Mouse (Mus musculus) central nervous system, embryonic 11.5 days (tissue): ENCODE measurements around the gene Birc5. TPM values are rescaled to one million over a fixed set of nuclear protein-coding genes. Genes with fewer than 3 reads are reported as not detected.

Experiments
- polyA plus RNA-seq: library from polyadenylated mRNA; depleted of rRNA; stranded (reverse); fragments of >200 nt; gene quantifications from 2 replicates; pipeline ENCODE4 v1.2.3, GENCODE M21; 2012; rRNA removed

The Birc5 gene
- 160 and 231 TPM in 2 replicates for polyA plus RNA-seq

GRCm38 (mm10) chr11:117848985-117849671 is at the start of gene Birc5:
TSS of gene Birc5 (plus strand) at chr11:117849251.

DNA sequence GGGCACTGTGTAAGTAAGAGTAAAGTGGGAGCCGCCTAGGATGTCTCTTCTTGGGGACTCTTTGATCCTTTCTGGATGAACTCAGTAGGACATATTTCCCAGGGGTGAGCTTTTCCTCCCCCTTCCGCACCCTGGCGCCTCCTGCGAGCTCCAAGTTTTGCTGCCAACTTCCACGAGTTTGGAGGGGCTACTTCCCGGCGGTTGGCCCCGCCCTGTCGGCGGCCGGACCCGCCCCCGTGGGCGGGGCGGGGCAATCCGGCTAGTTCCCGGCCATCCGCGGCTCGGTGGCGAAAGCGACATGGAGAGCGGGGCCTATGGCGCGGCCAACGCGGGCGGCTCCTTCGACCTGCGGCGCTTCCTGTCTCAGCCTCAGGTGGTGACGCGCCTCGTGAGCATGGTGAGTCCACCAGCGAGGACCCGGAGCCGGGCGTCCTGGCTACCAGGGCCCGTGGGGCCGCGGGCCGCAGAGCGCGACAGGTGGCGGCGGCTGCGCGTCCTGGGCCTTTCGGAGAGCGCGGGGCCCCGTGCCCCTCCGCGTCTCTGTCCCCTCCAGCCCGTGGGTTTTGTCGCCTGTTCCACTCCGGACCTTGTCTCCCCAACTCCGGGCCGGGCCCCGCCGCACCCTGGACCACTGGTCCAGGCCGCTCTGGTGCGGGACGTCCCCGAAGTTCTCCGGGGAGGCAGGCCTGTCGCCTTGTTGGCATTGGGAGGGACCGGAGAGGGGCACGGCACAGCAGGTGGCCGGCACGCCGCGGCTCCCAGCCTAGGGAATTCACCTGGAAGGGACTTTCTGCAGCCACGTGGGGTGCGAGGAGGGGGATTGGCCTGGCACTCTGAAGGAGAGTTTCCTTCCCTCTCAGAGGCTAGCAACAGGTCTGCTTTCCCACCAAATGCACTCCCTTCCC is 39.4 kb upstream of the Birc5 start, which contains the start of the genes Gm20708 and Syngr2:
Gm20708 (plus strand) TSS at position 262 of the 905 bp plus-strand sequence.
Syngr2 (plus strand) TSS at position 262 of the 905 bp plus-strand sequence.

GRCm38 (mm10) chr11:117825333-117826101 is 23.5 kb upstream of the Birc5 start, which contains the start of the genes Afmid and Tk1:
TSS of gene Afmid (plus strand) at chr11:117825924.
TSS of gene Tk1 (minus strand) at chr11:117826092.

GRCm38 (mm10) chr11:117860601-117861000 is 11.6 kb downstream of the Birc5 start, which contains the start of gene Tmem235:
TSS of gene Tmem235 (plus strand) at chr11:117860752.

GRCm38 (mm10) chr11:117872861-117873608 is 24.0 kb downstream of the Birc5 start, which contains the start of gene Tha1:
TSS of gene Tha1 (minus strand) at chr11:117873481.

Other genes starting within 250 kb of the Birc5 start
- 33.2 and 40.3 TPM in 2 replicates for gene Tnrc6c, start 195.0 kb upstream of the Birc5 start, polyA plus RNA-seq
- 3.1 and 4.5 TPM in 2 replicates for gene Tmc8, start 67.2 kb upstream of the Birc5 start, polyA plus RNA-seq
- 9.6 and 16.9 TPM in 2 replicates for gene Tmc6, start 67.1 kb upstream of the Birc5 start, polyA plus RNA-seq
- gene 6030468B19Rik, start 51.6 kb upstream of the Birc5 start, polyA plus RNA-seq, result 2.9 and 4.2 TPM in 2 replicates
- 0.82 and 0.97 TPM in 2 replicates for gene Gm20708, start 39.6 kb upstream of the Birc5 start, polyA plus RNA-seq
- gene Syngr2, start 39.6 kb upstream of the Birc5 start, polyA plus RNA-seq, result 12.5 and 19.0 TPM in 2 replicates
- 5.2 and 6.1 TPM in 2 replicates for gene Afmid, start 23.3 kb upstream of the Birc5 start, polyA plus RNA-seq
- gene Tk1, start 23.2 kb upstream of the Birc5 start, polyA plus RNA-seq, result 98.6 and 112 TPM in 2 replicates
- gene Tmem235, start 11.5 kb downstream of the Birc5 start, polyA plus RNA-seq, result 0.05 TPM in 1 of 2 replicates, not detected in the other
- 4.1 and 5.9 TPM in 2 replicates for gene Tha1, start 24.2 kb downstream of the Birc5 start, polyA plus RNA-seq
- gene Socs3, start 120.8 kb downstream of the Birc5 start, polyA plus RNA-seq, result 8.0 and 9.2 TPM in 2 replicates
- gene Pgs1, start 137.0 kb downstream of the Birc5 start, polyA plus RNA-seq, result 34.9 and 35.5 TPM in 2 replicates